In the genomic region with DNA sequence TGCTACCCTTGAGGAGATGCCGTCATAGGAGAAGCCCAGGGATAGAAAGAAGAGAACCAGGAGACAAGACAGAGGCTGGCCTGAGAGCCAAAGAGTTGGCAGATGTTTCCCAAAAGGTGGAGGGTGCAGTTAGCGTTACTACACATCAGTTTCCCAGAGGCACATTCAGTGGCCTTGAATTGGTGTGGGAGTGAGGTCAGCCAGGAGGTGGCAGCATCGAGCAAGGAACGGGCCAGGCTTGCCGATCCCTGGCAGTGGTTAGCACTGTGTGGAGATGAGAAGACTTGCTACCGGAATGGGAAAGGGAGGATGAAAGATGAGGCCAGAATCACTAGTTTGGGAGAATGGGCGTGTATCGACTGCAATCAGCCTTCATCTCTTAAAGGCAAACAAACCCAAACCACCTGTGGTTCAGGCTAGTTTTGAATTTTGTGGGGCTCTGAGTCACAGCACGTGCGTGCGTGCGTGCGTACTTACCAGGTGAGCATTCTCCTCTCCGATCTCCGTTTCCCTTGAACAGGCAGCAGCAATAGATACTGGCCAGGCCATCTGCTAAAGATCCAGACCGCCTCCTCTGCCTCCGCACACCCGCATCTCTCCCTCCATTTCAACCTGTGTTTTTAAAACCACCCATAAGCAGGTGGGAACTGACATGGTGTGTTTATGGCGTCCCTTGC, we compare ENCODE assay signal across 8 mouse cellular contexts. TPM values are rescaled to one million over a fixed set of nuclear protein-coding genes. Genes with fewer than 3 reads are reported as not detected.
DNase-seq lines count a peak whose midpoint lies in the region; ATAC-seq lines count a peak whose summit lies in the region.

No protein-coding gene starts in this region.

- H3K36me3 ChIP-seq in kidney, embryonic 14.5 days (ENCODE audit: control insufficient read depth, insufficient read depth, low read length): no peaks in the 10 kb centered on the region
- no peaks in the 10 kb centered on the region for H3K36me3 ChIP-seq in limb, embryonic 15.5 days
- H3K36me3 ChIP-seq in splenic B cell, adult 2 months (ENCODE audit: control insufficient read depth, insufficient read depth, low read length, poor library complexity, severe bottlenecking): no peaks in the 10 kb centered on the region

- no peak overlapping the region for H3K4me2 ChIP-seq in kidney, embryonic 14.5 days (replicated peaks; ENCODE audit: low read depth, low read length)
- no peak overlapping the region for H3K4me2 ChIP-seq in limb, embryonic 15.5 days

- WGBS in kidney, embryonic 14.5 days: 50% methylated on average over 19 of the region's 19 CpGs
- WGBS in limb, embryonic 15.5 days: 44% methylated on average over 19 of the region's 19 CpGs

- DNase-seq in 3134 (ENCODE audit: extremely low read depth, insufficient read length, low spot score): peak; percentile 75
- DNase-seq in adrenal gland, adult 8-10 months: peak; percentile 46
- peak; percentile 69 for DNase-seq in embryo, embryonic 11.5 days (ENCODE audit: low read depth, low spot score)
- peak; percentile 81 to 87 for DNase-seq in gastrocnemius, postnatal 4 days (ENCODE audit: low spot score in 2 of 2)
- peak; percentile 56 for DNase-seq in naive thymus-derived CD4-positive, alpha-beta T cell, adult 2 months (ENCODE audit: low read depth)
- peak; percentile 50 for DNase-seq in splenic B cell, adult 2 months (ENCODE audit: low read depth, low spot score)

- H3K27me3 ChIP-seq in kidney, embryonic 14.5 days (ENCODE audit: control insufficient read depth, insufficient read depth, low read length): no peaks in the 10 kb centered on the region
- H3K27me3 ChIP-seq in limb, embryonic 15.5 days: peaks cover 4% of the 10 kb centered on the region; the same call in 1 of the 2 replicates
- H3K27me3 ChIP-seq in splenic B cell, adult 2 months (ENCODE audit: control insufficient read depth, insufficient read depth, low read length, poor library complexity, severe bottlenecking): no peaks in the 10 kb centered on the region

- H3K4me1 ChIP-seq in kidney, embryonic 14.5 days (ENCODE audit: control insufficient read depth, insufficient read depth, low read length): no peaks in the 10 kb centered on the region
- H3K4me1 ChIP-seq in limb, embryonic 15.5 days: 0 out of 2 replicates have a peak, but pooled peaks cover 3% of the 10 kb centered on the region

- peak; percentile 85 for ATAC-seq in kidney, embryonic 14.5 days (ENCODE audit: low FRiP score, low TSS enrichment)
- ATAC-seq in limb, embryonic 15.5 days (ENCODE audit: insufficient number of reproducible peaks, low FRiP score, low TSS enrichment, low read depth): peak; percentile 73

- H3K9ac ChIP-seq in kidney, embryonic 14.5 days (ENCODE audit: low read depth, low read length): no peak overlapping the region
- H3K9ac ChIP-seq in limb, embryonic 15.5 days: no peak overlapping the region

- no peaks in the 10 kb centered on the region for H3K9me3 ChIP-seq in kidney, embryonic 14.5 days (ENCODE audit: control insufficient read depth, low read length)
- no peaks in the 10 kb centered on the region for H3K9me3 ChIP-seq in limb, embryonic 15.5 days

- no peak overlapping the region for H3K27ac ChIP-seq in kidney, embryonic 14.5 days (ENCODE audit: low read depth, low read length)
- no peak overlapping the region for H3K27ac ChIP-seq in limb, embryonic 15.5 days

- H3K4me3 ChIP-seq in kidney, embryonic 14.5 days (ENCODE audit: low read length): no peak overlapping the region
- H3K4me3 ChIP-seq in limb, embryonic 15.5 days: no peak overlapping the region

RNA-seq across cellular contexts. Expression of gene Tnnt2, which starts 29.5 kb away (rescaled TPM):
- total RNA-seq in adrenal gland, adult 8-10 months (2022): 1 to 10 TPM; 2.2 to 5.5 (median 2.6) TPM
- total RNA-seq in gastrocnemius, postnatal 4 days (2021): 100 to 1,000 TPM; 160 to 174 TPM
- 2.0 and 2.3 TPM in 2 replicates for polyA plus RNA-seq in kidney, embryonic 14.5 days (2014; fragmentation: Nextera tagmentation; extraction: Ambion mirVana)
- 87.0 and 226 TPM in 2 replicates for polyA plus RNA-seq in limb, embryonic 15.5 days (2015; fragmentation: Nextera tagmentation; extraction: Ambion mirVana)

RNA-seq across cellular contexts. Expression of gene Lad1, which starts 47.3 kb away (rescaled TPM):
- under 1 TPM; 0.08 to 0.23 (median 0.18) TPM for total RNA-seq in adrenal gland, adult 8-10 months (2022)
- total RNA-seq in gastrocnemius, postnatal 4 days (2021): under 1 TPM; 0.39 to 0.44 TPM
- 12.1 and 19.5 TPM in 2 replicates for polyA plus RNA-seq in kidney, embryonic 14.5 days (2014; fragmentation: Nextera tagmentation; extraction: Ambion mirVana)
- polyA plus RNA-seq in limb, embryonic 15.5 days (2015; fragmentation: Nextera tagmentation; extraction: Ambion mirVana): 63.8 and 67.8 TPM in 2 replicates

RNA-seq across cellular contexts. Expression of gene Pkp1, which starts 53.4 kb away (rescaled TPM):
- total RNA-seq in adrenal gland, adult 8-10 months (2022): under 1 TPM in 2 of 4 experiments, not detected in 2; 0.09 to 0.32 TPM
- total RNA-seq in gastrocnemius, postnatal 4 days (2021): under 1 TPM; 0.42 to 0.49 TPM
- polyA plus RNA-seq in kidney, embryonic 14.5 days (2014; fragmentation: Nextera tagmentation; extraction: Ambion mirVana): 0.10 TPM in 1 of 2 replicates, not detected in the other
- 72.6 and 89.7 TPM in 2 replicates for polyA plus RNA-seq in limb, embryonic 15.5 days (2015; fragmentation: Nextera tagmentation; extraction: Ambion mirVana)

Comparison
In these comparisons a context has a peak if more than half of its experiments do, and no peak if none do; other contexts are left out.
1. RNA of gene Tnnt2, which starts 29.5 kb away (total RNA-seq): 160 to 174 TPM in gastrocnemius, postnatal 4 days; 2.2 to 5.5 TPM in adrenal gland, adult 8-10 months; every median in the first group is over 10 times any median in the second.
2. Peak in every context shown above with its lines, with median percentiles within 50 percentile points of each other: DNase-seq.